Mouse (Mus musculus) G1E (cell line): ENCODE results near the gene Vps33b.

Experiments
- CTCF ChIP-seq: IDR thresholded peaks from 2 replicates; pipeline ENCODE4 v1.5.1; 2012; ENCODE audit warnings: low read depth, low read length, inconsistent platforms, mixed read lengths
- GATA1 ChIP-seq: IDR thresholded peaks from 2 replicates; pipeline ENCODE4 v1.6.1; 2012; ENCODE audit warnings: borderline replicate concordance, low read length, inconsistent platforms, mixed read lengths
- POLR2AphosphoS5 ChIP-seq: IDR thresholded peaks from 2 replicates; pipeline ENCODE4 v1.6.1; 2012; ENCODE audit warnings: low read depth, low read length, inconsistent platforms; ENCODE audit not compliant: insufficient replicate concordance

DNA sequence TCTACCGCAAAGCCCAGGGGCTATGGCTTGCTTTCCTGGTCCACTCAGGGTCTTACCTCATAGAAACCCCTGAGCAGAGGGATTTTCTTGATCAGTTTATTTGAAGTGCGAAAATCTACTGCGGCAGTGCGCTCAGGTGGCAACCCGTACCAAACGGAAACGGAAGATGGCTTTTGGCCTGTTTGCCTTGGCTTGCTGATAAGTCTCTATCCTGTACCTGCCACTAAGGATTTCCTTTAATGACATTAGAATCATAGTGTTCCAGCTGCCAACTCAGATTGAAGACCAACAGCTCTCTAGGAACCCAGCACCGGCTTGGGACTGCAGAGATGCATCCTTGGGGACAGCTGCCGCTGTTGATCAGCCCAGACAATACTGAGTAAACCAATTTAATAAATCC, 35.6 kb upstream of the Vps33b start:
- no peak for TF ChIP-seq CTCF
- no peak for TF ChIP-seq GATA1
- no peak for TF ChIP-seq POLR2AphosphoS5
